Mouse (Mus musculus): ENCODE data around the gene Nkapd1. TPM values are rescaled to one million over a fixed set of nuclear protein-coding genes. Genes with fewer than 3 reads are reported as not detected.

Nkapd1 gene
- 4.0 and 5.8 TPM in 2 replicates for total RNA-seq (2014; rRNA removed)
- polyA plus RNA-seq (2012; rRNA removed): 2.6 and 2.8 TPM in 2 replicates

DNA sequence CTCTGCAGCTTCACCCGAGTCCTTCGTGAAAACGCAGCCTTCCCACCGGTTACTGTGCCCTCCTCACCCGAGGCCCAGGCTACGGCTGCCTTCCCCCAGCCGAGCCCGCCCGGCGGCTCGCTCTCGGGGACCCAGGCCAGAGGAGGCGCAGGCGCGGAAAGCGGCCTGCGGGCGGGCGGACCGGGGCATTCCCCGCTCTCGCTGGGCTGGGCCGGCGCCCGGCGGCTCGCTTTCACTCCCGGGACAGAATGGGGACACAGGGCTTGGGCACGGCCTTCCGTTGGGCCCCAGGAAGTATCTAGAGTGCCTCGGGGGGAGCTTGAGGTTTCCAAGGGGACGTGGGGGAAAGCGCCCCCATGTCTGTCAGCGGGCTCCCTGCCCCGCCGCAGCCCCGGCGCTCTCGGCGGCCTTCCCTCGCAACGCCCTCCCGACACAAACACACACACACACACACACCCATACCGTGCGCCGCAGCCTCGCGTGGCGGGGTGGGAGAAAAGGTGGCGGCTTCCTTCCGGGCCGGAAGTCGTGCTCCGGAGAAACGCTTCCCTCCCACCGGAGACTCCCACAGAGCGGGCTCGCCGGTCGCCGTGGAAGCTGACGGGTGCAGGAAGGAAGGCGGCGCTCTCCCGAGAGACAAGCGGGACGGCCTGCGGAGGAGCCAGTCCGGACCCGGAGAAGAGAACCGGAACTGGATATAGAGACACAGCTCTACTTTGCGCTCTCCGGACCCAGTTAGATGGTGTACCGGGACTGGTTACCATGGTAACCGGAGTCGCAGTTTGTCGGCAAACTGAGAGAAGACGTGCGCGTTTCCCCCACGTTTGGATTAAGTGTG, at the start of gene Nkapd1, which contains the start of gene Pih1d2:
Gene Nkapd1 (minus strand): TSS at position 699 of the 838 bp plus-strand sequence.
Gene Pih1d2 (plus strand): TSS at position 556 of the 838 bp plus-strand sequence.
- Histone ChIP-seq H3K9ac (ENCODE audit: low read depth, low read length) (peak within 1 kb of the TSS; percentile 73), H3K4me3 (ENCODE audit: insufficient read depth, low read depth, low read length) (peak within 1 kb of the TSS; percentile 67), H3K4me1 (ENCODE audit: control insufficient read depth, insufficient read depth, low read length) (0 out of 2 replicates have a peak, but pooled peaks cover 6% of the 10 kb centered on the region), H3K27ac (replicated peaks; ENCODE audit: insufficient read depth, low read depth, low read length) (peak within 1 kb of the TSS; percentile 82), H3K79me2 (ENCODE audit: control insufficient read depth, insufficient read depth, low read length) (peaks cover 3% of the 10 kb centered on the region; the same call in 1 of the 2 replicates), H3K36me3 (ENCODE audit: control insufficient read depth, insufficient read depth, low read length) (peaks cover 19% of the 10 kb centered on the region; the same call in 1 of the 2 replicates), H3K27me3 (ENCODE audit: control insufficient read depth, insufficient read depth, low read length) (no peaks in the 10 kb centered on the region)
- TF ChIP-seq POLR2A (IDR thresholded peaks at IDR 0.05; ENCODE audit: extremely low read depth, insufficient read depth, low read length) (peak; percentile 55; the same call in 1 of the 2 replicates), CTCF (IDR thresholded peaks at IDR 0.05; ENCODE audit: low read depth, low read length) (no peak)
- WGBS: under 1% methylated on average over 78 of the region's 81 CpGs
- peak; percentile 82 for DNase-seq (ENCODE audit: extremely low read depth, low read depth, low spot score)

DNA sequence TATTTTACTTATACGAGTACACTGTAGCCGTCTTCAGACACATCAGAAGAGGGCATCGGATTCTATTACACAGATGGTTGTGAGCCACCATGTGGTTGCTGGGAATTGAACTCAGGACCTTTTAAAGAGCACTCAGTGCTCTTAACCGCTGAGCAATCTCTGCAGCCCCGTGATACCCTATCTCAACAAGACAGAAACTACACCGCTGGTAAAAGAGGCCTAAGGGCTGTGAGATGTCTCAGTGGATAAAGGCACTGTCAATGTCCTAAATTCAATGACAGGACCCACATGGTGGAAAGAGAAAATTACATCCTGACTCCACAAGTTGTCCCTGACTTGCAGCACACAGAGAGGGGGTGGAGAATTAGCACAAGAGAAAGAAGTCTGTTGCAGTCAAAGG, 49.2 kb upstream of the Nkapd1 start:
- Histone ChIP-seq H3K9ac (ENCODE audit: low read depth, low read length) (no peak overlapping the region), H3K36me3 (ENCODE audit: control insufficient read depth, insufficient read depth, low read length) (no peaks in the 10 kb centered on the region; the same call in none of the 2 replicates), H3K79me2 (ENCODE audit: control insufficient read depth, insufficient read depth, low read length) (no peaks in the 10 kb centered on the region), H3K27me3 (ENCODE audit: control insufficient read depth, insufficient read depth, low read length) (no peaks in the 10 kb centered on the region), H3K4me3 (ENCODE audit: insufficient read depth, low read depth, low read length) (no peak overlapping the region), H3K4me1 (ENCODE audit: control insufficient read depth, insufficient read depth, low read length) (peaks cover 19% of the 10 kb centered on the region), H3K27ac (replicated peaks; ENCODE audit: insufficient read depth, low read depth, low read length) (no peak overlapping the region; the same call in 1 of the 2 replicates)
- DNase-seq (ENCODE audit: extremely low read depth, low read depth, low spot score): no peak
- WGBS: 88% methylated on average over 6 of the region's 6 CpGs
- TF ChIP-seq POLR2A (IDR thresholded peaks at IDR 0.05; ENCODE audit: extremely low read depth, insufficient read depth, low read length) (no peak), CTCF (IDR thresholded peaks at IDR 0.05; ENCODE audit: low read depth, low read length) (no peak)

DNA sequence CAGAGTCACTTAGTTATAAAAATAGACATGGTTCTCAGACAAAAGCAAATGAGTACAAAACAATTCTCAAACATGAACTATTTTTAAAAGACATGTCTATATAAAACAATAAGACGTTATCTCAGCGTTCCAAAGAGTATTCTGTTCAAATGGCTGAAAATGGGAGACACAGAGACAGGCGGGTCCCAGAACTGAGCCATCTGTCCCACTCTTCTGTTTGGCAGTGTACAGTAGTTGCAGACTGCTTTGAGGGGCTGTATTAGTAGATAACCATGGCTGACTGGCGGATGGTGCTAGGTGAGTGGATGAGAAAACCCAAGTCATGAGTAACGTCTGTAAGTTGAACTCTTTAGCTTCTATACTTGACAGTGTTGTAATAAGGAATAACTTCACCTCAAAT, 47.6 kb upstream of the Nkapd1 start:
- WGBS: 94% methylated on average over 5 of the region's 5 CpGs
- H3K27ac ChIP-seq (replicated peaks; ENCODE audit: insufficient read depth, low read depth, low read length): no peak overlapping the region
- TF ChIP-seq CTCF (IDR thresholded peaks at IDR 0.05; ENCODE audit: low read depth, low read length) (no peak), POLR2A (IDR thresholded peaks at IDR 0.05; ENCODE audit: extremely low read depth, insufficient read depth, low read length) (no peak)
- no peak overlapping the region for H3K9ac ChIP-seq (ENCODE audit: low read depth, low read length)
- no peak overlapping the region for H3K4me3 ChIP-seq (ENCODE audit: insufficient read depth, low read depth, low read length)
- H3K36me3 ChIP-seq (ENCODE audit: control insufficient read depth, insufficient read depth, low read length): no peaks in the 10 kb centered on the region; the same call in none of the 2 replicates
- no peaks in the 10 kb centered on the region for H3K79me2 ChIP-seq (ENCODE audit: control insufficient read depth, insufficient read depth, low read length)
- no peak for DNase-seq (ENCODE audit: extremely low read depth, low read depth, low spot score)
- peaks cover 21% of the 10 kb centered on the region for H3K4me1 ChIP-seq (ENCODE audit: control insufficient read depth, insufficient read depth, low read length)
- H3K27me3 ChIP-seq (ENCODE audit: control insufficient read depth, insufficient read depth, low read length): no peaks in the 10 kb centered on the region

DNA sequence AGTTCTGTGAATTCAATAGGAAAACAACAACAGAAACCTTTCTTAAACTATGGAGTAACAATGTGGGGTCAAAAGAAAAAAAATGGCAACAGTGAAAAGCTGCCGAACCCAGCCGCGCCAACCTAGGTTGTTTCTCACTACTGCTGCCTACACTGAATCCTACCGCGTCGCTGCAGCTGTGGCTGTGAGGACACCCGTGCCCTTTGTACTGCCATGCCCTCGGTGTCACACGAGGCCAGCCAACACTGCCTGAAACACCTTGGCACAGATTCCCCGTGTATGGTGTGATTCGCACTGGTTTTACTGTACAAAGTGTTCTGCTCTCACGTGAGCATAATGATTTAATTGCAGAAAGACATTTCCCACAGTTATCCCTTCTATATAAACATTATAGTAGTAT, 43.2 kb upstream of the Nkapd1 start:
- 5% methylated on average over 12 of the region's 12 CpGs for WGBS

DNA sequence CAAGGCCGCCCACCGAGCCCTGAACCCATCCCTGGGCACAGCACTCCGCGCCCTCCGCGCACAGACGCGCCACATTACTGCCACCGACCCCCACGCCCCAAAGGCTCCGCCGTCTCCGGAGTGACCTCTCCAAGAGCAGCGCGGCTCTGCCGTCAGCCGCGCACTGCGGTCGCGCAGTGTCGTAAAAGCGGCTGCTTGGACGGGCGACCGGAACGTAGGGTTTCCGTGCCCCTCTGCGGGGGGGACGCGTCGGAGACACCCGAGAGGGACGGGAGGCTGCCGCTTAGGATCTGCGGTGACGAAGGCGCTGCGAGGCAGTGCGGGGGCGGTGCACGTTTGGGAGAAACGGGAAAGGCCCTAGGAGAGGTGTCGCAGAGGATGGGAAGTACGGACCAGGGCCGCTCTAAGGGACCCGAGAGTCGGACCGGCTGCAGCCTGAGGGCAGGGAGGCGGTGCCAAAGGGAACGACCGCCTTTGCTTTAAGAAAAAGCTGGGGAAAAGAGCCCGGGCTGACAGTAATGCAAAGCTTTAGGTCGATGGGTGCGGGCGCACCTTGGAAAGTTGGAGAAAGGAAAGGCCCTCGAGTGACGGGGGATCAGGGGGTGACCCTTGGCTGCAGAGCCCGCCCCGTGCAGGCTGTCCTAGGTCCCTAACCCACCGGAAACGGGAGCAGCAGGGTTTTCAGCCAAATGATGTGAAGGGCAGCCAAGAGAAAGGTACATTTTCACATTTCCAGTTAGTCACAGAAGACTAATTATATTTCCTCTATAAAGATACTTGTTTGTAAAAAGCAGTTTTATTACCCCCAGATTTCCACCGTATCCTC, 42.3 kb upstream of the Nkapd1 start, which contains the start of gene Dlat:
Gene Dlat (minus strand): TSS at position 389 of the 826 bp plus-strand sequence.
- no peak for TF ChIP-seq CTCF (IDR thresholded peaks at IDR 0.05; ENCODE audit: low read depth, low read length)
- TF ChIP-seq POLR2A (IDR thresholded peaks at IDR 0.05; ENCODE audit: extremely low read depth, insufficient read depth, low read length): peak; percentile 82; the same call in 1 of the 2 replicates
- under 1% methylated on average over 62 of the region's 63 CpGs for WGBS
- Histone ChIP-seq H3K36me3 (ENCODE audit: control insufficient read depth, insufficient read depth, low read length) (peaks cover 7% of the 10 kb centered on the region; the same call in 1 of the 2 replicates), H3K9ac (ENCODE audit: low read depth, low read length) (peak within 1 kb of the TSS; percentile 99), H3K4me3 (ENCODE audit: insufficient read depth, low read depth, low read length) (peak within 1 kb of the TSS; percentile 100), H3K27me3 (ENCODE audit: control insufficient read depth, insufficient read depth, low read length) (no peaks in the 10 kb centered on the region), H3K27ac (replicated peaks; ENCODE audit: insufficient read depth, low read depth, low read length) (peak within 1 kb of the TSS; percentile 99), H3K79me2 (ENCODE audit: control insufficient read depth, insufficient read depth, low read length) (peaks cover 12% of the 10 kb centered on the region; the same call in 1 of the 2 replicates), H3K4me1 (ENCODE audit: control insufficient read depth, insufficient read depth, low read length) (peaks cover 7% of the 10 kb centered on the region; the same call in 1 of the 2 replicates)
- peak; percentile 76 for DNase-seq (ENCODE audit: extremely low read depth, low read depth, low spot score)

More for the DNA sequence above, 43.2 kb upstream of the Nkapd1 start:
- Histone ChIP-seq H3K36me3 (ENCODE audit: control insufficient read depth, insufficient read depth, low read length) (peaks cover 7% of the 10 kb centered on the region), H3K79me2 (ENCODE audit: control insufficient read depth, insufficient read depth, low read length) (peaks cover 12% of the 10 kb centered on the region; the same call in 1 of the 2 replicates), H3K27ac (replicated peaks; ENCODE audit: insufficient read depth, low read depth, low read length) (peak overlapping the region; percentile 99), H3K27me3 (ENCODE audit: control insufficient read depth, insufficient read depth, low read length) (no peaks in the 10 kb centered on the region), H3K4me1 (ENCODE audit: control insufficient read depth, insufficient read depth, low read length) (peaks cover 7% of the 10 kb centered on the region; the same call in 1 of the 2 replicates), H3K4me3 (ENCODE audit: insufficient read depth, low read depth, low read length) (0 out of 2 replicates have a peak overlapping the region, but pooled peaks have one; percentile 100), H3K9ac (ENCODE audit: low read depth, low read length) (no peak overlapping the region)
- peak; percentile 96 for DNase-seq (ENCODE audit: extremely low read depth, low read depth, low spot score)
- TF ChIP-seq POLR2A (IDR thresholded peaks at IDR 0.05; ENCODE audit: extremely low read depth, insufficient read depth, low read length) (peak; percentile 64; the same call in 1 of the 2 replicates), CTCF (IDR thresholded peaks at IDR 0.05; ENCODE audit: low read depth, low read length) (no peak)
